Mouse (Mus musculus): Measurements from ENCODE around the gene Atic.

DNA sequence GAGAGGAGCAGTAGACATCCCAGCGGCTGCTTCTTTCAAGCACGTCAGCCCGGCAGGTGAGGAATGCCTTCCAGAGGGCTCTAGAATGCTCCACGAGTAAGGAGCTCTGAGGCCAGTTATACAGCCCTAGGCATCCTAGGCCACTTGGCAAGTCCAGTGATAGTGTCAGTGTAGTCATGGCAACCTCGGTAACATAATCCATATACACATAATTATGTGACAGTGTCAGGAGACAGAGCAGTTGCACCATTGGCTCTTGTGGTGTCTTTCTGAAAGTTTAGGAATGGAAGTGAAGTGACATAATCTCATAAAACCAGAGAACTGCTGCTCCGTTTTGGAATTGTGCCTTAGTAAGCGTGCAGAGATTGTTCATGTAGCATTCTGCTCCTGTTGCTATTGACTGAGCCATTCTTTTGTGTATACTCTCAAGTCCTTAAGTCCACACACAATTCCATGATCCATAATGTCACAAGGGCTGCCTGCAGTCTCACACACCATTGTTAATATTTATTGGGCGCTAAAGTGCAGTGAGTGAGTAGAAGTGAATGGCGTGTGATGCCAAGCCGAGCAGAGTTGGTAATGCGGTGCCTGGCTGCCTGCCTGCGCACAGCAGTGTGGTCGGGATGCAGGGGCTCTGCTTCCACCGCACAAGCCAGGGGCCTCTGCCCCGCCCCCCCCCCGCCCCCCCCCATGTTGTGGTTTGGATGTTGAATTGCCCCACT, 11.1 kb downstream of the Atic start:
- TF ChIP-seq ZC3H11A (IDR thresholded peaks at IDR 0.05; ENCODE audit: borderline replicate concordance, low read depth, low read length) (no peak), MAFK (IDR thresholded peaks at IDR 0.05; ENCODE audit: insufficient read depth, low read depth, low read length) (no peak)
